Mouse (Mus musculus) CH12.LX (cell line): ENCODE results near the gene St6galnac1.

ENCODE experiments used
- CTCF ChIP-seq, 2 experiments: IDR thresholded peaks in 1 of 2; conservative IDR thresholded peaks in 1 of 2; 2 replicates each; pipeline ENCODE4 v1.5.1; 2011 to 2012; ENCODE audit warnings: low read depth in 2 of 2, low read length in 2 of 2, improper control_type of control experiment in 1 of 2, inconsistent platforms in 1 of 2, mild to moderate bottlenecking in 1 of 2, moderate library complexity in 1 of 2
- EP300 ChIP-seq: IDR thresholded peaks from 2 replicates; pipeline ENCODE4 v1.6.1; 2011; ENCODE audit warnings: low read length, improper control_type of control experiment
- GABPA ChIP-seq: IDR thresholded peaks from 2 replicates; pipeline ENCODE4 v1.6.1; 2012; ENCODE audit warnings: low read depth, low read length, improper control_type of control experiment, inconsistent platforms; ENCODE audit not compliant: insufficient replicate concordance
- MAX ChIP-seq: IDR thresholded peaks from 2 replicates; pipeline ENCODE4 v1.6.1; 2011; ENCODE audit warnings: low read length, improper control_type of control experiment
- MAZ ChIP-seq: IDR thresholded peaks from 2 replicates; pipeline ENCODE4 v1.6.1; 2012; ENCODE audit warnings: low read depth, mild to moderate bottlenecking, inconsistent platforms, low read length, improper control_type of control experiment, moderate library complexity
- MEF2A ChIP-seq: IDR thresholded peaks from 2 replicates; pipeline ENCODE4 v1.6.1; 2014; ENCODE audit warnings: low read depth, mild to moderate bottlenecking, inconsistent platforms, low read length, improper control_type of control experiment, borderline replicate concordance
- POLR2A ChIP-seq: IDR thresholded peaks from 2 replicates; pipeline ENCODE4 v1.6.1; 2011; ENCODE audit warnings: low read depth, mild to moderate bottlenecking, improper control_type of control experiment, low read length
- TCF12 ChIP-seq: IDR thresholded peaks from 2 replicates; pipeline ENCODE4 v1.6.1; 2014; ENCODE audit warnings: low read depth, mild to moderate bottlenecking, inconsistent platforms, low read length, improper control_type of control experiment
- USF2 ChIP-seq: conservative IDR thresholded peaks from 2 replicates; pipeline ENCODE4 v1.6.1; 2011; ENCODE audit warnings: low read depth, low read length, improper control_type of control experiment
- ZMIZ1 ChIP-seq: IDR thresholded peaks from 2 replicates; pipeline ENCODE4 v1.6.1; 2012; ENCODE audit warnings: low read depth, mild to moderate bottlenecking, inconsistent platforms, low read length, improper control_type of control experiment

DNA sequence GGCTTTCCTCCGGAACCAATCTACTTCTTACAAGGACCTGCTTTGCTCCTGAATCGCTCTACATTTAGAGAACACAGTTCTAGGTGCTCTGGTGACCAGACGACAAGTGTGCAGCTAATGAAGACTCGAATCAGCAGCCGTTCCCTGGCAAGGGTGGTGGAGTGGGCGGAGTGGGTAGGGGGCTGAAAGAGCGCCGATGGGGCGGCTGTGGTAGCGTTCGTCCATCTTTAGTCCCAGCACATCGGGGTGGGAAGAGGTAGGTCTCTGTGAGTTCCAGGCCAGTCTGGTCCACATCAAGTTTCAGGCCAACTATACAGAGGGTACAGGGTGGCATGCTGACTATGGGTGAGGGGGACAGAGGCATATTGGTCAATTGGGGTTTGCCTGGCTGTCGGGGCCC lies 38.3 kb upstream of the St6galnac1 start:
- TF ChIP-seq ZMIZ1 (no peak), POLR2A (no peak), USF2 (no peak), EP300 (no peak), TCF12 (no peak), CTCF (conservative IDR thresholded peaks at IDR 0.05 in 1 of 2, IDR thresholded peaks at IDR 0.05 in 1 of 2; ENCODE audit: low read depth in 2 of 2, low read length in 2 of 2) (no peak), MEF2A (no peak), MAX (no peak), GABPA (no peak), MAZ (no peak)
